Mouse (Mus musculus) midbrain, embryonic 15.5 days (tissue): ENCODE results near the gene Blnk. TPM values are rescaled to one million over a fixed set of nuclear protein-coding genes. Genes with fewer than 3 reads are reported as not detected.

ENCODE experiments used
- ATAC-seq: fragments of 200-750 bp; cut with Nextera tagmentation; replicated peaks from 2 replicates; pipeline ENCODE4 v1.8.0; 2017; ENCODE audit warnings: moderate TSS enrichment
- H3K27ac ChIP-seq: fragments of 300-500 bp; sonication (generic); 2 replicates; pipeline ENCODE4 v1.5.1; 2015; ENCODE audit warnings: mild to moderate bottlenecking, inconsistent platforms
- H3K27me3 ChIP-seq: fragments of 300-500 bp; sonication (generic); replicated peaks from 2 replicates; pipeline ENCODE4 v1.6.1; 2015; ENCODE audit warnings: inconsistent platforms
- H3K36me3 ChIP-seq: fragments of 300-500 bp; sonication (generic); replicated peaks from 2 replicates; pipeline ENCODE4 v1.6.1; 2015; ENCODE audit warnings: inconsistent platforms
- H3K4me1 ChIP-seq: fragments of 300-500 bp; sonication (generic); 2 replicates; pipeline ENCODE4 v1.6.1; 2015; ENCODE audit warnings: inconsistent platforms
- H3K4me2 ChIP-seq: fragments of 300-500 bp; sonication (generic); 2 replicates; pipeline ENCODE4 v1.6.1; 2015; ENCODE audit warnings: inconsistent platforms, mild to moderate bottlenecking, moderate library complexity
- H3K4me3 ChIP-seq: fragments of 300-500 bp; sonication (generic); 2 replicates; pipeline ENCODE4 v1.5.1; 2015; ENCODE audit warnings: mild to moderate bottlenecking, inconsistent platforms
- H3K9ac ChIP-seq: fragments of 300-500 bp; sonication (generic); 2 replicates; pipeline ENCODE4 v1.6.1; 2015; ENCODE audit warnings: mild to moderate bottlenecking, inconsistent platforms
- H3K9me3 ChIP-seq: fragments of 300-500 bp; sonication (generic); 2 replicates; pipeline ENCODE4 v1.6.1; 2016; ENCODE audit warnings: inconsistent platforms
- WGBS: fragments of 180-500 bp; shearing (Covaris S2); methylation state at CpG from one replicate; pipeline ENCODE4 v1.1.7; 2015; ENCODE audit warnings: mixed read lengths; 5-methylcytosine and 5-hydroxymethylcytosine counted together
- polyA plus RNA-seq: library from polyadenylated mRNA; unstranded; fragments of >200 nt; fragmentation: Nextera tagmentation; extraction: Ambion mirVana; gene quantifications from 2 replicates; pipeline ENCODE4 v1.2.1, GENCODE M21; 2015

Blnk gene
- polyA plus RNA-seq, 1 experiment from 2014 or later: 0.56 TPM

DNA sequence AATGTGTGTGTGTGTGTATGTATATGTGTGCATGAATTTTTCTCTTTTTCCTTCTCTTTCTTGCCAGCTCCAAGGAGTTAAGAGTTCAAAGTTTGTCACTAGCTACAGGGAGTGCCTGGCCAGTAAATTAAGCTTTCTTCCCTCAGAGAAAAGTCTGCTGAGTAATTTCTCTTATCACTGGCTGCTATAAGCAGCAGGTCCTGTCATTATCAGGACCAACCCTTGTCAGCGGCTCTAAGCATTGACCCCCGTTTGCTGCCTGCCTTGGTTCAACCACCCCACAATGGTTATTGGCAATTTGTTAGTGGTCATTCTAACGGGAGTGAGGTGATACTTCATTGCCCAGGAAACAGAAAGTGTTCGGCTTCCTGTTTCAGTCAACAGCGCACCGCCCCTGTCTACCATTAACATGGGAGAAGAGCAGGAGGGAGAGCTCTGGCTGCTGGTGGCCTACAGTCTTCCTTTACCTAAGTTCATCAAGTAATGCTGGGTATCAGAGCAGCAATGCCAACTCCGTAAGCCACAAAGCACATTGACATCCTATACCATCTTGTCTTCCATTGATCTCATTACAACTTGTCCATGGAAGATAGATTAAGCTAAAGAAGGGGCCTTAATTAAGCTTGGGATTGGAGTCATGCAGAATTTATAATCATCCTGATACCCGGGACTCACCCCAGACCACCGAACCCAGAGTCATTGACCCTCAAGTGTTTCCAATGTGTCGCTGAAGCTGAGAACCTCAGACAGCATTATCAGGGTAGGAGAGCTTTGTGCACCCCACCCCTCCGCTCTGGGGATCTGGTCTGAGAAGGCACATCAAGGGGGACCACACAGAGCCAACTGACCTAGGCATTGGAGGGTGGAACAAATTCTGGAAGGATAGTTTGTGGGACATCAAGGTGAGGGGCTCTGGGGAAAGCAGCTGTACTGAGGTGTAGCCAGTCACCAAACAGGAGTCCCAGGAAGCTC lies 17.1 kb downstream of the Blnk start:
- no peak for ATAC-seq
- H3K4me2 ChIP-seq: no peak overlapping the region
- H3K9ac ChIP-seq: no peak overlapping the region
- no peaks in the 10 kb centered on the region for H3K36me3 ChIP-seq
- no peaks in the 10 kb centered on the region for H3K9me3 ChIP-seq
- H3K4me3 ChIP-seq: no peak overlapping the region
- 89% methylated on average over 11 of the region's 11 CpGs for WGBS
- 0 out of 2 replicates have a peak, but pooled peaks cover 3% of the 10 kb centered on the region for H3K4me1 ChIP-seq
- H3K27me3 ChIP-seq: no peaks in the 10 kb centered on the region
- no peak overlapping the region for H3K27ac ChIP-seq

GRCm38 (mm10) chr19:40971273-40971914 lies 22.9 kb downstream of the Blnk start:
- H3K9me3 ChIP-seq: no peaks in the 10 kb centered on the region
- H3K9ac ChIP-seq: no peak overlapping the region
- 89% methylated on average over 5 of the region's 5 CpGs for WGBS
- no peak overlapping the region for H3K27ac ChIP-seq
- no peak for ATAC-seq
- H3K4me3 ChIP-seq: no peak overlapping the region
- H3K4me1 ChIP-seq: no peaks in the 10 kb centered on the region
- no peaks in the 10 kb centered on the region for H3K27me3 ChIP-seq
- no peaks in the 10 kb centered on the region for H3K36me3 ChIP-seq
- no peak overlapping the region for H3K4me2 ChIP-seq

- no peaks in the 10 kb centered on the region for H3K4me1 ChIP-seq
- no peak overlapping the region for H3K4me2 ChIP-seq
- H3K9ac ChIP-seq: no peak overlapping the region
- no peaks in the 10 kb centered on the region for H3K36me3 ChIP-seq
- no peaks in the 10 kb centered on the region for H3K9me3 ChIP-seq
- no peak for ATAC-seq
- WGBS: 85% methylated on average over 7 of the region's 7 CpGs
- H3K27ac ChIP-seq: no peak overlapping the region
- H3K4me3 ChIP-seq: no peak overlapping the region
- no peaks in the 10 kb centered on the region for H3K27me3 ChIP-seq
Measured at GRCm38 (mm10) chr19:40970775-40971174, 23.6 kb downstream of the Blnk start.

DNA sequence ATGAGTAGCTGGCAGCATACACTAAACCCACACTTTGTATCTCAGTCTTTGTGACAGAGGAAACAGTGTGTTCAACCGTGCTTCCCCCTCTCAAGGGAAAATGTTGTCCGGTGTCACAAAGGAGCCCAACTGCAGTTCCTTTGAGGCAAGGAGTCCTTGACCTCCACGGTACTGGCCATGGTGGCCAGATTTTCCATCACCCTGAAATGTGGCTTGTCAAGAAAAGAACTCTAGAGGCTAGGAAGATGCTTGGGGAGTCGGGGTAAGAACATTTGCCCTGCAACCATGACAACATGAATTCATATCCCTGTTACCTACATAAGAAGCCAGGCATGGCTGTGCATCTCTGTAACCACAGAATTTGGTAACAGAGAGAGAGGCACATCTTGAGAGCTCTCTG lies 24.0 kb downstream of the Blnk start:
- H3K27ac ChIP-seq: no peak overlapping the region
- H3K9ac ChIP-seq: no peak overlapping the region
- H3K4me2 ChIP-seq: no peak overlapping the region
- no peaks in the 10 kb centered on the region for H3K4me1 ChIP-seq
- no peak for ATAC-seq
- WGBS: 77% methylated on average over 4 of the region's 4 CpGs
- no peaks in the 10 kb centered on the region for H3K9me3 ChIP-seq
- no peaks in the 10 kb centered on the region for H3K36me3 ChIP-seq
- H3K27me3 ChIP-seq: no peaks in the 10 kb centered on the region
- H3K4me3 ChIP-seq: no peak overlapping the region

- no peaks in the 10 kb centered on the region for H3K36me3 ChIP-seq
- H3K4me3 ChIP-seq: no peak overlapping the region
- no peaks in the 10 kb centered on the region for H3K4me1 ChIP-seq
- no peak overlapping the region for H3K9ac ChIP-seq
- 78% methylated on average over 6 of the region's 6 CpGs for WGBS
- ATAC-seq: no peak
- H3K9me3 ChIP-seq: no peaks in the 10 kb centered on the region
- no peak overlapping the region for H3K27ac ChIP-seq
- no peak overlapping the region for H3K4me2 ChIP-seq
- no peaks in the 10 kb centered on the region for H3K27me3 ChIP-seq
Measured at GRCm38 (mm10) chr19:40964936-40965850, 29.1 kb downstream of the Blnk start.

GRCm38 (mm10) chr19:40964367-40964891 lies 29.9 kb downstream of the Blnk start:
- no peak overlapping the region for H3K4me3 ChIP-seq
- ATAC-seq: no peak
- no peaks in the 10 kb centered on the region for H3K36me3 ChIP-seq
- H3K9me3 ChIP-seq: no peaks in the 10 kb centered on the region
- H3K4me1 ChIP-seq: no peaks in the 10 kb centered on the region
- H3K9ac ChIP-seq: no peak overlapping the region
- H3K27me3 ChIP-seq: no peaks in the 10 kb centered on the region
- 51% methylated on average over 3 of the region's 3 CpGs for WGBS
- no peak overlapping the region for H3K27ac ChIP-seq
- H3K4me2 ChIP-seq: no peak overlapping the region

DNA sequence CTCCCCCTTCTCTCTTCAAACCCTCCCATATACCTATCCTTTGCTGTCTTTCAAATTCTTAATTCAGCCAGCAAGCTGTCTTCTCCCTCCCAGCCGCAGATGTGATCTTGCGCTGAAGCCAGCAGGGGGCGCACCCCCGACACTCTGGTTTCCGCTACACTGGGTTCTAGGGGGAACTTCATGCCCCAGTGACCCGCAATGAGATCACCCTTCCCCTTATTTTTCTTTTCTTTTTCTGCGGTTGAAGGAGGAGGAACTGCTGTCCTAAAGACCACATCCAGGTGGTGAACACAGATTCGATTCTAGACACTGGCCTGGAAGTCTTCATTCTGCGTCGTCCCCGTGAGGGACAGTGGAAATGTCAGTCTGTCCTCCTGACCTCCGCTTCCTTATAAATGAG lies 31.3 kb downstream of the Blnk start:
- Histone ChIP-seq H3K9ac (no peak overlapping the region), H3K4me2 (no peak overlapping the region), H3K9me3 (no peaks in the 10 kb centered on the region), H3K36me3 (no peaks in the 10 kb centered on the region), H3K4me1 (no peaks in the 10 kb centered on the region), H3K4me3 (no peak overlapping the region), H3K27me3 (no peaks in the 10 kb centered on the region), H3K27ac (no peak overlapping the region)
- WGBS: 50% methylated on average over 12 of the region's 12 CpGs
- no peak for ATAC-seq

GRCm38 (mm10) chr19:40958981-40959380 lies 35.4 kb downstream of the Blnk start:
- 28% methylated on average over 1 of the region's 1 CpGs for WGBS
- Histone ChIP-seq H3K4me3 (no peak overlapping the region), H3K9me3 (no peaks in the 10 kb centered on the region), H3K36me3 (no peaks in the 10 kb centered on the region), H3K9ac (no peak overlapping the region), H3K27me3 (no peaks in the 10 kb centered on the region), H3K4me2 (no peak overlapping the region), H3K27ac (no peak overlapping the region), H3K4me1 (no peaks in the 10 kb centered on the region)
- no peak for ATAC-seq

GRCm38 (mm10) chr19:40946937-40947577 lies 47.3 kb downstream of the Blnk start:
- no peaks in the 10 kb centered on the region for H3K9me3 ChIP-seq
- no peak overlapping the region for H3K9ac ChIP-seq
- no peak overlapping the region for H3K27ac ChIP-seq
- ATAC-seq: no peak
- H3K4me1 ChIP-seq: no peaks in the 10 kb centered on the region
- no peaks in the 10 kb centered on the region for H3K27me3 ChIP-seq
- no peak overlapping the region for H3K4me3 ChIP-seq
- H3K36me3 ChIP-seq: no peaks in the 10 kb centered on the region
- 85% methylated on average over 4 of the region's 4 CpGs for WGBS
- H3K4me2 ChIP-seq: no peak overlapping the region

DNA sequence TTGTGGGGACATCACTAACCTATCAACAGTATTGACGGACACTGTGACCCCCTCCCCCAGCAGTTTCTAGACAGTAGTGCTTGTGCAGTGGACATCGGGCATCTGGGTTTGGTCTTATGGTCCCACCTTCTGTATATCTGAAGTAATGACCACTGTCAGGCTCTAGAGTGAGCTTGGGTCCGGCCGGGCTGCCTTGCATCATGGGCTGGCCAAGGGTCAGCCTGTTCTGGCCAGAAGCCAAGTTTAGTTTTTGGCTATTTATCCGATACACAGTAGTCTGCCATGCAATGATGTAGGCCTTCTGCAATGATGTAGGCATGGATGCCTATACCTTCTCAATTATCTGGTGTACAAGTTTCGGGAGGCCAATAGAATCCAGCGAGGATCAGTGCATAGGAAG lies 50.8 kb downstream of the Blnk start:
- H3K9me3 ChIP-seq: no peaks in the 10 kb centered on the region
- H3K4me2 ChIP-seq: no peak overlapping the region
- no peak for ATAC-seq
- no peak overlapping the region for H3K27ac ChIP-seq
- H3K27me3 ChIP-seq: no peaks in the 10 kb centered on the region
- no peaks in the 10 kb centered on the region for H3K36me3 ChIP-seq
- H3K9ac ChIP-seq: no peak overlapping the region
- H3K4me1 ChIP-seq: no peaks in the 10 kb centered on the region
- no peak overlapping the region for H3K4me3 ChIP-seq
- WGBS: 89% methylated on average over 7 of the region's 7 CpGs

GRCm38 (mm10) chr19:40936038-40936437 lies 58.3 kb downstream of the Blnk start:
- ATAC-seq: no peak
- WGBS: 29% methylated on average over 5 of the region's 5 CpGs
- no peaks in the 10 kb centered on the region for H3K36me3 ChIP-seq

More at GRCm38 (mm10) chr19:40936038-40936437, 58.3 kb downstream of the Blnk start:
- H3K9me3 ChIP-seq: no peaks in the 10 kb centered on the region
- H3K4me1 ChIP-seq: no peaks in the 10 kb centered on the region
- no peaks in the 10 kb centered on the region for H3K27me3 ChIP-seq
- no peak overlapping the region for H3K27ac ChIP-seq
- H3K9ac ChIP-seq: no peak overlapping the region
- no peak overlapping the region for H3K4me2 ChIP-seq
- no peak overlapping the region for H3K4me3 ChIP-seq
